Mouse (Mus musculus) MEL (cell line): ENCODE measurements around the gene Gm29609.

Experiments
- CTCF ChIP-seq, 3 experiments: IDR thresholded peaks in 2 of 3; conservative IDR thresholded peaks in 1 of 3; 2 replicates each; pipeline ENCODE4 v1.5.1; 2011 to 2012; ENCODE audit warnings: low read length in 3 of 3, low read depth in 2 of 3, mild to moderate bottlenecking in 2 of 3, improper control_type of control experiment in 1 of 3, inconsistent platforms in 1 of 3, mixed read lengths in 1 of 3, moderate library complexity in 1 of 3; ENCODE audit not compliant: control insufficient read depth in 1 of 3, insufficient read depth in 1 of 3, poor library complexity in 1 of 3, severe bottlenecking in 1 of 3
- EP300 ChIP-seq, 2 experiments: IDR thresholded peaks; 2 replicates each; pipeline ENCODE4 v1.6.1; 2011; ENCODE audit warnings: improper control_type of control experiment in 2 of 2, low read length in 2 of 2, low read depth in 1 of 2, mild to moderate bottlenecking in 1 of 2
- GATA1 ChIP-seq: IDR thresholded peaks from 2 replicates; pipeline ENCODE4 v1.6.1; 2011; ENCODE audit warnings: low read depth, low read length, improper control_type of control experiment
- HCFC1 ChIP-seq: IDR thresholded peaks from 2 replicates; pipeline ENCODE4 v1.6.1; 2012; ENCODE audit warnings: low read depth, mild to moderate bottlenecking, inconsistent platforms, low read length, improper control_type of control experiment, moderate library complexity
- JUND ChIP-seq: IDR thresholded peaks from 2 replicates; pipeline ENCODE4 v1.6.1; 2011; ENCODE audit warnings: low read depth, mild to moderate bottlenecking, improper control_type of control experiment, low read length
- MAZ ChIP-seq: IDR thresholded peaks from 2 replicates; pipeline ENCODE4 v1.6.1; 2012; ENCODE audit warnings: low read depth, mild to moderate bottlenecking, inconsistent platforms, low read length, improper control_type of control experiment
- NELFE ChIP-seq: IDR thresholded peaks from 2 replicates; pipeline ENCODE4 v1.6.1; 2011; ENCODE audit warnings: low read depth, low read length, improper control_type of control experiment
- POLR2A ChIP-seq, 2 experiments: IDR thresholded peaks; 2 replicates each; pipeline ENCODE4 v1.6.1; 2011 to 2012; ENCODE audit warnings: low read length in 2 of 2, mild to moderate bottlenecking in 2 of 2, control low read depth in 1 of 2, improper control_type of control experiment in 1 of 2, low read depth in 1 of 2, moderate library complexity in 1 of 2; ENCODE audit not compliant: control insufficient read depth in 1 of 2, insufficient read depth in 1 of 2, poor library complexity in 1 of 2
- TBP ChIP-seq: IDR thresholded peaks from 2 replicates; pipeline ENCODE4 v1.8.0; 2011; ENCODE audit warnings: low read depth, low read length, improper control_type of control experiment
- TCF12 ChIP-seq: IDR thresholded peaks from 2 replicates; pipeline ENCODE4 v1.6.1; 2014; ENCODE audit warnings: low read depth, mild to moderate bottlenecking, inconsistent platforms, low read length, improper control_type of control experiment, moderate library complexity
- UBTF ChIP-seq: IDR thresholded peaks from 2 replicates; pipeline ENCODE4 v1.6.1; 2012; ENCODE audit warnings: low read depth, mild to moderate bottlenecking, inconsistent platforms, low read length, improper control_type of control experiment, moderate library complexity, borderline replicate concordance; ENCODE audit not compliant: insufficient read depth
- USF2 ChIP-seq, 2 experiments: IDR thresholded peaks; 2 replicates each; pipeline ENCODE4 v1.6.1; 2011 to 2012; ENCODE audit warnings: improper control_type of control experiment in 2 of 2, low read length in 2 of 2, borderline replicate concordance in 1 of 2, inconsistent platforms in 1 of 2, low read depth in 1 of 2, mild to moderate bottlenecking in 1 of 2; ENCODE audit not compliant: insufficient read depth in 1 of 2
- ZMIZ1 ChIP-seq: IDR thresholded peaks from 2 replicates; pipeline ENCODE4 v1.6.1; 2012; ENCODE audit warnings: low read depth, mild to moderate bottlenecking, inconsistent platforms, low read length, improper control_type of control experiment, moderate library complexity
- ZNF384 ChIP-seq: IDR thresholded peaks from 2 replicates; pipeline ENCODE4 v1.6.1; 2012; ENCODE audit warnings: low read depth, mild to moderate bottlenecking, inconsistent platforms, low read length, improper control_type of control experiment

DNA sequence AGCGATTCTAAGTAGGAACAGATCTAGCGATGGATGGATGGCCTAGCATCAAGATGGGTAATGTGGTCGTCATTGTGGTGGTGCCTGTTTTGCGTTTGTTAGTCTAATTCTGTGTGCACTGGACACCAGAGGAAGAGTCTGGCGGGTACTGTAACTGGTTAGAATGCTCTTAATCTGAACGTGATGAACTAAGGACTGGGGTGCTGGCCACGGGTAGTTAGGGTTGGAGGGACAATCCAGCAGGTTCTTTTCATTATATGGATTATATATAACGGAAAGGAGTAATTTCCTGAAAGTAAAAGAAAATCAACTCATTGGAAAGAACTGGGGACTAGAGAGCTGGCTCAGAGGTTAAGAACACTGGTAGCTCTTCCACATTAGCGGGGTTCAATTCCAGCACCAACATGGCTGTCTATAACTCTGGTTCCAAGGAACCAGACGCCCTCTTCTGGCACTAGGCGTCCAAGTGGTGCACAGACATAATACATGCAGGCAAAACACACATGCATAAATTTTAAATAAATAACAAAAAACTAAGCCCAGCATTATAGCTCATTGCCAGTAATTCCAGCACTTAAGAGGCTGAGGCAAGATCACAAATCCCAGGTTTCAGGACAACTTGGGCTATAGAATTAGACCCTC, 41.7 kb upstream of the Gm29609 start:
- TF ChIP-seq GATA1 (no peak), CTCF (IDR thresholded peaks at IDR 0.05 in 2 of 3, conservative IDR thresholded peaks at IDR 0.05 in 1 of 3; ENCODE audit: control insufficient read depth in 1 of 3, insufficient read depth in 1 of 3, low read depth in 2 of 3, low read length in 3 of 3, poor library complexity in 1 of 3, severe bottlenecking in 1 of 3) (peak; percentile 75 to 90 (median 85)), POLR2A (IDR thresholded peaks at IDR 0.05; ENCODE audit: control insufficient read depth in 1 of 2, insufficient read depth in 1 of 2, low read depth in 1 of 2, low read length in 2 of 2, poor library complexity in 1 of 2) (0 out of 4 replicates have a peak, but pooled peaks of 1 of the 2 experiments have one; percentile 2), JUND (no peak), TBP (peak; percentile 76), NELFE (no peak), TCF12 (no peak; the same call in 1 of the 2 replicates), ZNF384 (peak; percentile 68), UBTF (0 out of 2 replicates have a peak, but pooled peaks have one; percentile 17), MAZ (0 out of 2 replicates have a peak, but pooled peaks have one; percentile 28), EP300 (IDR thresholded peaks at IDR 0.05; ENCODE audit: low read depth in 1 of 2, low read length in 2 of 2) (no peak), USF2 (IDR thresholded peaks at IDR 0.05; ENCODE audit: borderline replicate concordance in 1 of 2, insufficient read depth in 1 of 2, low read depth in 1 of 2, low read length in 2 of 2) (no peak), ZMIZ1 (no peak), HCFC1 (peak; percentile 73)
